Mouse (Mus musculus) heart, postnatal 0 days (tissue): ENCODE results near the gene Ccr8. TPM values are rescaled to one million over a fixed set of nuclear protein-coding genes. Genes with fewer than 3 reads are reported as not detected.
A peak's percentile ranks its signal among the peaks of the same experiment; 100 is the strongest.

Source experiments
- ATAC-seq: fragments of 200-750 bp; cut with Nextera tagmentation; 2 replicates; pipeline ENCODE4 v1.8.0; 2017; ENCODE audit warnings: low read depth, moderate number of reproducible peaks, moderate library complexity; ENCODE audit not compliant: insufficient read depth
- DNase-seq: peaks from one replicate; pipeline ENCODE4 v3.0.0-alpha.2; 2016; ENCODE audit warnings: low spot score
- H3K27ac ChIP-seq: fragments of 300-500 bp; sonication (generic); 2 replicates; pipeline ENCODE4 v1.5.1; 2014; ENCODE audit warnings: low read depth, mild to moderate bottlenecking
- H3K27me3 ChIP-seq: fragments of 300-500 bp; sonication (generic); 2 replicates; pipeline ENCODE4 v1.6.1; 2014; ENCODE audit warnings: low read length, mixed read lengths; ENCODE audit not compliant: control insufficient read depth, insufficient read depth
- H3K36me3 ChIP-seq: fragments of 300-500 bp; sonication (generic); replicated peaks from 2 replicates; pipeline ENCODE4 v1.6.1; 2014; ENCODE audit warnings: low read length, mixed read lengths; ENCODE audit not compliant: control insufficient read depth, insufficient read depth
- H3K4me1 ChIP-seq: fragments of 300-500 bp; sonication (generic); 2 replicates; pipeline ENCODE4 v1.6.1; 2014; ENCODE audit warnings: antibody characterized with exemption; ENCODE audit not compliant: control insufficient read depth, insufficient read depth
- H3K4me2 ChIP-seq: fragments of 300-500 bp; sonication (generic); 2 replicates; pipeline ENCODE4 v1.6.1; 2014; ENCODE audit warnings: low read depth, mild to moderate bottlenecking, low read length, moderate library complexity
- H3K4me3 ChIP-seq: fragments of 300-500 bp; sonication (generic); 2 replicates; pipeline ENCODE4 v1.5.1; 2014; ENCODE audit warnings: low read depth, low read length
- H3K9ac ChIP-seq: fragments of 300-500 bp; sonication (generic); replicated peaks from 2 replicates; pipeline ENCODE4 v1.6.1; 2014; ENCODE audit warnings: low read depth, low read length, mixed read lengths
- H3K9me3 ChIP-seq: fragments of 300-500 bp; sonication (generic); replicated peaks from 2 replicates; pipeline ENCODE4 v1.6.1; 2016; ENCODE audit warnings: low read length; ENCODE audit not compliant: control insufficient read depth
- CTCF ChIP-seq: IDR thresholded peaks from 2 replicates; pipeline ENCODE4 v1.5.1; 2016; ENCODE audit warnings: antibody characterized with exemption, control low read depth, low read depth
- EP300 ChIP-seq: IDR thresholded peaks from 2 replicates; pipeline ENCODE4 v1.6.1; 2016; ENCODE audit warnings: antibody characterized with exemption, low read depth
- WGBS: fragments of 180-500 bp; shearing (Covaris S2); extraction: QIAGEN DNeasy Blood & Tissue Kit; methylation state at CpG from one replicate; pipeline ENCODE4 v1.1.7; 2014; 5-methylcytosine and 5-hydroxymethylcytosine counted together
- polyA plus RNA-seq: library from polyadenylated mRNA; unstranded; fragments of >200 nt; fragmentation: Nextera tagmentation; extraction: Ambion mirVana; gene quantifications from 2 replicates; pipeline ENCODE4 v1.2.1, GENCODE M21; 2015
- total RNA-seq: library from RNA; depleted of rRNA; stranded (reverse); fragments of >200 nt; gene quantifications from 2 replicates; pipeline ENCODE4 v1.2.3, GENCODE M21; 2014; ENCODE audit warnings: low replicate concordance; rRNA removed

Ccr8 gene
- total and polyA plus RNA-seq, 2 experiments from 2014 or later: not detected

DNA sequence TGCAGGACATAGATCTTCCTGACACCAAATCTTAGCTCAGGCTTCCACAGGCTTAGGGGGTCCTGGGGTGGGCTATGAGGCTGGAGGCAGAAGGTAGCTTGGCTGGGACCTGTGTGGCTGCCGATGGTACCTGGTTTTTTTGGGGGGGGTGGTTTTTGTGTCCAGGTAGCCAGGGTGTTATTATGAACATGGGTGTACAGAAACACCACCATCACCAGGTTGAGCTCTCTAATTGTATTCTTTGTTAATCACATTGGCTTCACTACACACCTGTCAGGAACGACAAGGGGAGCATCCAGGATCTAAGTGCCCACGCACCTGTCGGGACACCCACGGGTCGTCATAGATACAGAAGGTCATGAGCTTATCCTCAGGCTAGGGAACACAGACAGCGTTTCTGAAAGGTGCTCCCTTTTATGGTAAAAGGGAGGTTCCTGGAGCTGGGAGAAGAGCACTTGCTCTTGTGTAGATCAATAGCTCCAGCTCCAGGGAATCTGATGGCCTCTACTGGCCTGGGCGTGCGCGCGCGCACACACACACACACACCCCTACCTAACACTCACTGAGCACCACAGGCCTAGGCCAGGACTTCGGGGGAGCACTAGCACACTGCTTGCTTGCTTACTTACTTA lies 42.7 kb downstream of the Ccr8 start:
- Histone ChIP-seq H3K36me3 (peaks cover 32% of the 10 kb centered on the region), H3K4me3 (no peak overlapping the region), H3K9ac (no peak overlapping the region), H3K27me3 (no peaks in the 10 kb centered on the region), H3K4me1 (no peaks in the 10 kb centered on the region), H3K9me3 (no peaks in the 10 kb centered on the region), H3K4me2 (no peak overlapping the region), H3K27ac (no peak overlapping the region)
- WGBS: 73% methylated on average over 13 of the region's 13 CpGs
- TF ChIP-seq CTCF (no peak), EP300 (no peak)
- no peak for DNase-seq
- ATAC-seq: no peak

- Histone ChIP-seq H3K27ac (no peak overlapping the region), H3K36me3 (peaks cover 24% of the 10 kb centered on the region), H3K9ac (no peak overlapping the region), H3K27me3 (no peaks in the 10 kb centered on the region), H3K4me1 (no peaks in the 10 kb centered on the region), H3K4me3 (no peak overlapping the region), H3K4me2 (no peak overlapping the region), H3K9me3 (no peaks in the 10 kb centered on the region)
- ATAC-seq: no peak
- TF ChIP-seq EP300 (no peak), CTCF (no peak)
- no peak for DNase-seq
- 87% methylated on average over 11 of the region's 11 CpGs for WGBS
Measured at GRCm38 (mm10) chr9:120135454-120135853, 43.5 kb downstream of the Ccr8 start.

GRCm38 (mm10) chr9:120140652-120141051 lies 48.7 kb downstream of the Ccr8 start:
- H3K9ac ChIP-seq: no peak overlapping the region
- H3K4me1 ChIP-seq: no peaks in the 10 kb centered on the region
- WGBS: 4% methylated on average over 4 of the region's 4 CpGs
- no peak overlapping the region for H3K4me2 ChIP-seq
- no peak overlapping the region for H3K4me3 ChIP-seq
- peak; percentile 75; the same call in 1 of the 2 replicates for ATAC-seq
- H3K36me3 ChIP-seq: no peaks in the 10 kb centered on the region
- H3K9me3 ChIP-seq: no peaks in the 10 kb centered on the region
- DNase-seq: peak; percentile 84
- H3K27me3 ChIP-seq: no peaks in the 10 kb centered on the region
- peak; percentile 92 for TF ChIP-seq CTCF
- no peak for TF ChIP-seq EP300
- no peak overlapping the region for H3K27ac ChIP-seq

DNA sequence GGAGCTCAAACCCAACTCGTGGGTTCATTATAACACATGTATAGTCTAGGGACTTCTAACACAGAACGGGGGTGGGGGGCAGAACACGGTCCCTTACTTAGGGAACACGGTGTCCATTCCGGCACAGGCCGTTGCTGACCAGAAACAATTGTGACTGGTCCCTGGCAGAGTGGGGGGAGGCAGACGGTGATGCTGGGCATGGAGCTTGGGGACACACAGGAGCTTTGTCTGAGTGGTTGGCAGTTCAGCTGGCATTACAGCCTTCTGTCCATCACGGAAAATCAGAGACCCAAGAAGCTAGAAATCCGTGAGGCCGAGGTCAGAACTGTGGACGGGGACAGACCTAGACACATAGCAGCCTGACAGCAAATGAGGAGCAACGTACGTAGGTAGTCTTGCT lies 52.6 kb downstream of the Ccr8 start:
- WGBS: 82% methylated on average over 13 of the region's 13 CpGs

More for the DNA sequence above, 52.6 kb downstream of the Ccr8 start:
- no peaks in the 10 kb centered on the region for H3K36me3 ChIP-seq
- no peak overlapping the region for H3K4me2 ChIP-seq
- DNase-seq: no peak
- no peak overlapping the region for H3K9ac ChIP-seq
- no peak overlapping the region for H3K4me3 ChIP-seq
- H3K27me3 ChIP-seq: no peaks in the 10 kb centered on the region
- TF ChIP-seq CTCF (no peak), EP300 (no peak)
- H3K27ac ChIP-seq: no peak overlapping the region
- no peaks in the 10 kb centered on the region for H3K4me1 ChIP-seq
- no peaks in the 10 kb centered on the region for H3K9me3 ChIP-seq
- ATAC-seq: no peak

Other genes with a start within 250 kb of the Ccr8 start
- 19.0 and 25.3 TPM in 2 replicates for gene Wdr48, start 197.2 kb upstream of the Ccr8 start, total RNA-seq
- gene Wdr48, start 197.2 kb upstream of the Ccr8 start, polyA plus RNA-seq: 19.4 and 19.9 TPM in 2 replicates
- 10.0 and 63.5 TPM in 2 replicates for gene Gorasp1, start 154.5 kb upstream of the Ccr8 start, total RNA-seq
- 14.1 and 16.8 TPM in 2 replicates for gene Gorasp1, start 154.5 kb upstream of the Ccr8 start, polyA plus RNA-seq
- 0.27 TPM in 1 of 2 replicates, not detected in the other for gene Ttc21a, start 154.5 kb upstream of the Ccr8 start, total RNA-seq
- 0.05 and 0.07 TPM in 2 replicates for gene Ttc21a, start 154.5 kb upstream of the Ccr8 start, polyA plus RNA-seq
- gene Csrnp1, start 107.5 kb upstream of the Ccr8 start, total RNA-seq: 23.8 and 96.9 TPM in 2 replicates
- 4.0 and 4.2 TPM in 2 replicates for gene Csrnp1, start 107.5 kb upstream of the Ccr8 start, polyA plus RNA-seq
- gene Xirp1, start 68.5 kb upstream of the Ccr8 start, total RNA-seq: 140 and 178 TPM in 2 replicates
- 38.4 and 45.1 TPM in 2 replicates for gene Xirp1, start 68.5 kb upstream of the Ccr8 start, polyA plus RNA-seq
- gene Cx3cr1, start 22.2 kb upstream of the Ccr8 start, total RNA-seq: 1.5 and 5.2 TPM in 2 replicates
- gene Cx3cr1, start 22.2 kb upstream of the Ccr8 start, polyA plus RNA-seq: 4.1 and 4.7 TPM in 2 replicates
- gene Slc25a38, start 18.3 kb downstream of the Ccr8 start, total RNA-seq: 16.8 and 24.5 TPM in 2 replicates
- gene Slc25a38, start 18.3 kb downstream of the Ccr8 start, polyA plus RNA-seq: 11.3 and 13.4 TPM in 2 replicates
- gene Rpsa, start 35.6 kb downstream of the Ccr8 start, total RNA-seq: 1,454 and 1,728 TPM in 2 replicates
- gene Rpsa, start 35.6 kb downstream of the Ccr8 start, polyA plus RNA-seq: 572 and 602 TPM in 2 replicates
- not detected in 2 replicates for gene Mobp, start 57.6 kb downstream of the Ccr8 start, total RNA-seq
- gene Mobp, start 57.6 kb downstream of the Ccr8 start, polyA plus RNA-seq: 0.04 and 0.07 TPM in 2 replicates
- 2.0 and 2.6 TPM in 2 replicates for gene Myrip, start 209.4 kb downstream of the Ccr8 start, total RNA-seq
- 0.30 and 0.34 TPM in 2 replicates for gene Myrip, start 209.4 kb downstream of the Ccr8 start, polyA plus RNA-seq